Mouse (Mus musculus) small intestine, adult 2 months (tissue): ENCODE results near the gene Atp2b2.

ENCODE experiments used
- CTCF ChIP-seq: fragments of 200-500 bp; IDR thresholded peaks from 2 replicates; pipeline ENCODE4 v1.5.1; 2012; ENCODE audit warnings: low read depth, mild to moderate bottlenecking, control low read depth, inconsistent platforms, low read length, moderate library complexity, mixed read lengths; ENCODE audit not compliant: insufficient replicate concordance, insufficient read length; ENCODE audit errors: extremely low read depth
- POLR2A ChIP-seq: fragments of 200-500 bp; IDR thresholded peaks from 2 replicates; pipeline ENCODE4 v1.6.1; 2012; ENCODE audit warnings: low read depth, mild to moderate bottlenecking, control low read depth, inconsistent platforms, low read length, moderate library complexity

- TF ChIP-seq CTCF (no peak), POLR2A (no peak)
These were observed 327.6 kb downstream of the Atp2b2 start for GRCm38 (mm10) chr6:113714797-113715196.
